Mouse (Mus musculus) forebrain, embryonic 15.5 days (tissue): ENCODE results near the gene Nxpe4. TPM values are rescaled to one million over a fixed set of nuclear protein-coding genes. Genes with fewer than 3 reads are reported as not detected.
"Not testable (repeated sequence)": the region's sequence is repeated elsewhere in the genome, so short reads cannot be mapped to it uniquely, and the experiment has no call there.

Source experiments
- ATAC-seq: fragments of 200-750 bp; cut with Nextera tagmentation; replicated peaks from 2 replicates; pipeline ENCODE4 v1.8.0; 2017; ENCODE audit warnings: mild to moderate bottlenecking, moderate TSS enrichment, moderate library complexity
- H3K27ac ChIP-seq: fragments of 300-500 bp; sonication (generic); replicated peaks from 2 replicates; pipeline ENCODE4 v1.5.1; 2015; ENCODE audit warnings: mild to moderate bottlenecking, inconsistent platforms
- H3K27me3 ChIP-seq: fragments of 300-500 bp; sonication (generic); 2 replicates; pipeline ENCODE4 v1.6.1; 2015; ENCODE audit warnings: inconsistent platforms
- H3K36me3 ChIP-seq: fragments of 300-500 bp; sonication (generic); 2 replicates; pipeline ENCODE4 v1.6.1; 2015; ENCODE audit warnings: mild to moderate bottlenecking, inconsistent platforms
- H3K4me1 ChIP-seq: fragments of 300-500 bp; sonication (generic); 2 replicates; pipeline ENCODE4 v1.6.1; 2015; ENCODE audit warnings: inconsistent platforms
- H3K4me2 ChIP-seq: fragments of 300-500 bp; sonication (generic); replicated peaks from 2 replicates; pipeline ENCODE4 v1.6.1; 2015; ENCODE audit warnings: mild to moderate bottlenecking, inconsistent platforms
- H3K4me3 ChIP-seq: fragments of 300-500 bp; sonication (generic); 2 replicates; pipeline ENCODE4 v1.5.1; 2015; ENCODE audit warnings: mild to moderate bottlenecking, inconsistent platforms
- H3K9ac ChIP-seq: fragments of 300-500 bp; sonication (generic); replicated peaks from 2 replicates; pipeline ENCODE4 v1.6.1; 2015; ENCODE audit warnings: mild to moderate bottlenecking, inconsistent platforms
- H3K9me3 ChIP-seq: fragments of 300-500 bp; sonication (generic); 2 replicates; pipeline ENCODE4 v1.6.1; 2016; ENCODE audit warnings: inconsistent platforms
- WGBS: fragments of 180-500 bp; shearing (Covaris S2); methylation state at CpG from one replicate; pipeline ENCODE4 v1.1.7; 2015; ENCODE audit warnings: mixed read lengths; 5-methylcytosine and 5-hydroxymethylcytosine counted together
- polyA plus RNA-seq: library from polyadenylated mRNA; unstranded; fragments of >200 nt; fragmentation: Nextera tagmentation; extraction: Ambion mirVana; gene quantifications from 2 replicates; pipeline ENCODE4 v1.2.1, GENCODE M21; 2015

The Nxpe4 gene
- polyA plus RNA-seq, 1 experiment from 2014 or later = 7.1 TPM

DNA sequence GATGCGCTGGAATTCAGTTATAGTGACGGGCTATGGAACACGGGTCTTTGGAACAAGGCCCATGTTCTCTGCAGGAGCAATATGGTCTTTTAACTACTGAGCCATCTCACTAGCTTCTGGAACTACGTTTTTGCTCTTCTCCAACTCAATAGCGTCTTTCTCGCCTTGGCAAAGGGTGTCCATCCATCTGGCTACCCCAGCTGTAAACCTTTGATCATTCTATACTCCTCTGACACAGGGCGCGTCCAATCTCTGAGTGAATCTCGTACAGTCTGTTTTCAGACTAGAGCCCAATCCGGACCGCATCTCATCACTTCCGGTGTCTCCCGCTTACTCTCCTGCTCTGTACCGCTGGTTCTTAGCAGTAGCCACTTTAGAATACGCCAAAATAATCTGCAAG is 115.0 kb downstream of the Nxpe4 start:
- Histone ChIP-seq H3K4me2 (no peak overlapping the region), H3K4me1 (no peaks in the 10 kb centered on the region), H3K27me3 (no peaks in the 10 kb centered on the region), H3K4me3 (no peak overlapping the region), H3K27ac (no peak overlapping the region), H3K9me3 (no peaks in the 10 kb centered on the region), H3K36me3 (no peaks in the 10 kb centered on the region), H3K9ac (no peak overlapping the region)
- 87% methylated on average over 15 of the region's 15 CpGs for WGBS
- ATAC-seq = no peak

DNA sequence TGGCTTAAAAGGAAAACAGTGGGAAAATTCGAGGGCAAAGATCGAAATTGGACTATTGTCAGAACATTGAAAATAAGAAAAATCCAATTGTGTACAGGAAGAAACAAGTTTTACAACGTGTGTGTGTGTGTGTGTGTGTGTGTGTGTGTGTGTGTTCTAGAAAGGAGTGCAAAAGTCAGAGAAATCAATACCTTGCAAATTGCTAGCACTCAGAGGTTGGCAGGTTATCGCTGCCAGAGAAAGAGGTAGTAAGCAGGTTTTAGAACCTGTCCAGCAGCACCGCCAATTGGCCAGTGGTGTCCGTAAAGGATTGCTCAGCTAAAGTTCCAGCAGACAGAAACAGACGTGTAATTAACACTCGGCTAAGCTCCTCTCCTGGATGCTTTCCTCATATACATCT is 122.4 kb downstream of the Nxpe4 start:
- Histone ChIP-seq H3K4me2 (no peak overlapping the region), H3K9me3 (no peaks in the 10 kb centered on the region), H3K4me1 (no peaks in the 10 kb centered on the region), H3K4me3 (no peak overlapping the region), H3K27me3 (no peaks in the 10 kb centered on the region), H3K36me3 (no peaks in the 10 kb centered on the region), H3K27ac (no peak overlapping the region), H3K9ac (no peak overlapping the region)
- no peak for ATAC-seq
- 83% methylated on average over 8 of the region's 8 CpGs for WGBS

DNA sequence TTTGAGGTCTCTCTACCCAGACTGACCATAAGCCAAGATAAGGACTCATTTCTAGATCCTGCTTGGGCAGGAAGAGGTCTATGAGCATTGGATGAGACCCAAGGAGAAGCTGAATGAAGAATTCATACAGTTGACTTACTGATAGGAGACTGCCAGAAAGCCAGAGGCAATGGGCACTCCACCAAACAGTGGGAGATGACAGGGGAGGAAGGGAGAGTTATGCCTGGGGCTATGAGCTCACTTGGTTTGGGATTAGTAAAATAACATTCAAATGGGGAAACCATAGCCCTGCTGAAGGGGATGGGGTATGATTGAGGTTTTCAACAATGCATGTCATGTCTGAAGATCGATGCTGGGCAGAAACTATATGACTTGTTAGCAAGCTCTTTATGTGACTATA is 128.5 kb downstream of the Nxpe4 start:
- H3K4me2 ChIP-seq = no peak overlapping the region
- no peaks in the 10 kb centered on the region for H3K9me3 ChIP-seq
- WGBS = 90% methylated on average over 1 of the region's 1 CpGs
- ATAC-seq = no peak
- no peaks in the 10 kb centered on the region for H3K4me1 ChIP-seq
- H3K9ac ChIP-seq = no peak overlapping the region
- H3K27ac ChIP-seq = no peak overlapping the region
- H3K27me3 ChIP-seq = no peaks in the 10 kb centered on the region
- H3K4me3 ChIP-seq = no peak overlapping the region
- H3K36me3 ChIP-seq = no peaks in the 10 kb centered on the region

DNA sequence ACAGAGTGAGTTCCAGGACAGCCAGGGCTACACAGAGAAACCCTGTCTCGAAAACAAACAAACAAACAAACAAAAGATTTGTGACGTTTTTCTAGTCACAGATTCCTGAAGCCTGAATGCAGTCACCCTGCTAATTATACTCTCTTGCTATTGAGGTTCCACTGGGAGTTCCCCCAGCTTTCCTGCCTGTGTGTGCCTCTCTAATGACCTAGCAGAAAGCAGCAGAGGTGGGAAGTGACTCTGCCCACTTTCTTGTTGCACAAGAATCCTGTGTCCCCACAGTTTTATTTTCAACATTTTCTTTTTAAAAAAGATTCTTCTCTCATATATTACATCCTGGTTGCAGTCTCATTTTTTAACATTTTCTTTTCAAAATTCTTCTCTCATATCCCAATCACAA is 132.9 kb downstream of the Nxpe4 start:
- no peaks in the 10 kb centered on the region for H3K9me3 ChIP-seq
- H3K4me2 ChIP-seq = no peak overlapping the region
- no peaks in the 10 kb centered on the region for H3K4me1 ChIP-seq
- no peak overlapping the region for H3K27ac ChIP-seq
- no peak overlapping the region for H3K9ac ChIP-seq
- no peak for ATAC-seq
- 66% methylated on average over 2 of the region's 2 CpGs for WGBS
- H3K36me3 ChIP-seq = no peaks in the 10 kb centered on the region
- H3K27me3 ChIP-seq = no peaks in the 10 kb centered on the region
- H3K4me3 ChIP-seq = no peak overlapping the region

DNA sequence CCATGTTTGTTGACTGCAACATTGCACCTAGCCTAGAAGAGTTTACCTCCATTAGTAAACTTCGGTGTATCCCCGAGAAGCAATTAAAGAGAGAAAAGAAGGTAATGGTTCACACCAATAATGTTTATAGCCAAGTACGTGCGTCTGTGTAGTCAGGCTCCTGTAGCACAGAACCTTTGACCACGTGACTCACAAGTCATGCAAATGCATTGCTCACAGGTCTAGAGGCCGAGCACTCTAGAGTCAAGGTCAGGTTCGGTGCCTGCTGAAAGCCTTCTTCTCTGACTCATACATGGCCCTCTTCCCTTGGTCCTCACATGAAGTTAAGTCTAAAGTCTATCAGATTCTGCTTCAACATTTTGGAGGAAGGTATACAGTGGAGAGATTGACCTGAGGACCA is 137.2 kb downstream of the Nxpe4 start:
- 94% methylated on average over 7 of the region's 7 CpGs for WGBS

DNA sequence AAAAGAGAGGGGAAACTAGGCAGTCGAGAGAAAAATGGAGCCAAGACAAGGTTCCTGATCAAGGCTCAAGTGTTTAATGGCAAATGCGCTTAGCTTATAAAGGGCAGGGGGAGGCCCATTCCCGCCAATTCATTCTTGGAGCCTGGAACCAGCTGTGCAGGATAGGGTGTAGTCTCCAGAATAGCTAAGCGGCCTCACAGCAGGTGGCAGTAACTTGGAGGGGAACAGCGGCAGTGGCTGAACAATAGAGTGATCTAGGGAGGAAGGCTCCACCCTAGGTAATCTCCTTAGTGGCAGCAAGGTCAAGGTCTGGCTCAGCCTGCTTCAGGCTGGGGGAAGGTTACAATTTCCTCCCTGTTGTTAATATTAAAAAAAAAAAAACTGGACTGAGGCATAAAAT is 141.7 kb downstream of the Nxpe4 start:
- not testable (repeated sequence) for H3K4me1 ChIP-seq, ATAC-seq, H3K4me3 ChIP-seq, H3K36me3 ChIP-seq, H3K27ac ChIP-seq, H3K9ac ChIP-seq, H3K9me3 ChIP-seq, H3K4me2 ChIP-seq, H3K27me3 ChIP-seq
- 25% methylated on average over 5 of the region's 5 CpGs for WGBS

More for the DNA sequence above, 137.2 kb downstream of the Nxpe4 start:
- Histone ChIP-seq H3K4me3 (no peak overlapping the region), H3K27ac (no peak overlapping the region), H3K9me3 (no peaks in the 10 kb centered on the region), H3K4me1 (no peaks in the 10 kb centered on the region), H3K9ac (no peak overlapping the region), H3K36me3 (no peaks in the 10 kb centered on the region), H3K4me2 (no peak overlapping the region), H3K27me3 (no peaks in the 10 kb centered on the region)
- ATAC-seq = no peak

DNA sequence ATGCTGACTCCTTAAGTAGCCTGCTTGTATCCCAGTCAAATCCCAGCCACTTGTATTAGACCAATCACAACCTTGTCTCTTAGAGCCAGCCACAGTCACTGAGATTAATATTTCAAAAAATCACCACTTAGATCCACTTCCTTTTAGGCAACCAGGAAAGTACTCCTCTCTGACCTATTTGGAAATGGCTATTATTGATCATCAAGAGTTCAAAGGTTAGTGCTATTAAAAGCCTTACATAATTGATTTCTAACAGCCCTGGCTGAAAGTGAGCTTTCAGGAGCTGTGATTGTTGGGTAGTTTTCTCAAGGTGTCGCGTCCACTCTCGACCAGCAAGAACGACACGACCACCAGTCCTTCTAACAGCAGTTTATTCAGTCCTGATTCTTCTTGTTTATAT is 149.4 kb downstream of the Nxpe4 start:
- ATAC-seq = no peak
- H3K27me3 ChIP-seq = no peaks in the 10 kb centered on the region

DNA sequence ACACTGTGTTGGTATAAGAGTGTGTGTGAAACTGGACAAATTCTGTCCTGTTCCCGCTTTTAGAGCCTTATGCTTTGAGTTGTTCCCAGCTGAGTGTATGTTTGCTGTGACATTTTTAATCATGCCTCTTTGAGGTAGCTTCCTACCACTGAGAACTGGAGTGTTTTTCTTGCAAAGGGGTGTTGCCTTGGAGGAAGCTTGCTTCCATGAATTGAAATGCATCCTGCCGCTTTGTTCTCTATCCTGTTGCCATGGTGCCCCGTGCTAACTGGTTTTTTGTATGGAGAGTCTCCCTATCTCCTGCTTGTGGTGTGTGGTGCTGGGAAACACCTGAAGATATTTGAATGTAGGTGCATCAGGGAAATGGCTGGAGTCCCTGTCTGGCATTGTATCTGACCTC is 152.4 kb downstream of the Nxpe4 start:
- H3K27me3 ChIP-seq = no peaks in the 10 kb centered on the region
- H3K4me1 ChIP-seq = no peaks in the 10 kb centered on the region
- ATAC-seq = no peak
- no peak overlapping the region for H3K9ac ChIP-seq
- H3K4me3 ChIP-seq = no peak overlapping the region
- WGBS = 10% methylated on average over 3 of the region's 3 CpGs
- H3K4me2 ChIP-seq = no peak overlapping the region
- H3K27ac ChIP-seq = no peak overlapping the region
- no peaks in the 10 kb centered on the region for H3K9me3 ChIP-seq
- H3K36me3 ChIP-seq = no peaks in the 10 kb centered on the region

More for the DNA sequence above, 149.4 kb downstream of the Nxpe4 start:
- Histone ChIP-seq H3K9ac (no peak overlapping the region), H3K27ac (no peak overlapping the region), H3K36me3 (no peaks in the 10 kb centered on the region), H3K4me3 (no peak overlapping the region), H3K4me1 (no peaks in the 10 kb centered on the region), H3K9me3 (no peaks in the 10 kb centered on the region), H3K4me2 (no peak overlapping the region)
- WGBS = 80% methylated on average over 5 of the region's 5 CpGs

DNA sequence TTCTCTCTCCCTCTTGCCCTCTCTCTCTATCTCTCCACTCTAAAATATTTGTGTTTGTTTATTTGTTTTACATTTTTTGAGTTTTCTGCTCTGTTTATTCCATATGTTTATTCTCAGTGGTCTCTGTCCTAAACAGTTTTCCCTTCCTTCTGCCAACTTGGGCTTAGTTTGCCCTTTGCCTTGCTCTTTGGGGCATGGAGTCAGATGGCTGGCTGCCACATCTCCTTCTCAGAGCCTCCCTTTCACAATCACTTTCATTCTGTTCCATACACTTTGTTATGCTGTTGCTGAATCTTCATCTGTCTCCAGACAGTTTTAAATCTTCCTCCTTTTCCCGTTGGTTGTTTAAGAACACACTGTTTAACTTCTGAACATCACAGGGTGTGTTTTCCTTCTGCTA is 154.0 kb downstream of the Nxpe4 start:
- H3K27me3 ChIP-seq = no peaks in the 10 kb centered on the region
- no peak overlapping the region for H3K4me3 ChIP-seq
- H3K9ac ChIP-seq = no peak overlapping the region
- no peaks in the 10 kb centered on the region for H3K4me1 ChIP-seq
- H3K9me3 ChIP-seq = no peaks in the 10 kb centered on the region
- WGBS = 86% methylated on average over 1 of the region's 1 CpGs
- no peak overlapping the region for H3K4me2 ChIP-seq
- H3K36me3 ChIP-seq = no peaks in the 10 kb centered on the region
- no peak overlapping the region for H3K27ac ChIP-seq
- no peak for ATAC-seq

DNA sequence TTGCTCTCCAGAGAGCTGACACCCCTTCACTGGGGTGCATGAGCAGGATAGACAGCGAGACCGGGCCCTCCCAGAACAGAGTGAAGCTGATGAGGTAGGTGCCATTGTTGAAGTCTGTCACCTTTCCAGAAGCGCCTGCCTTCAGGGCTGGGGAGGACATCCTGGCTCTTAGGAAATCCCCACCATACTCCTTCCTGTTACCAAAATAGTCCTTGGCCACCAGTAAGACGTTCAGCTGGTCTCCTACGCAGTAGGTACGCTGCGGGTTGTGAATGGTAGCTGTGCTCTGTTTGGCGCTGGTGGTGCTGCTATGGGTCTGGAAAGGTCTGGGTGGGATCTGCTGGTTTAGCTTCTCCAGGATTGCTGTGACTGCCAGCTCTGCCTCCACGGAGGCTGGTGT is 164.5 kb downstream of the Nxpe4 start:
- 93% methylated on average over 9 of the region's 9 CpGs for WGBS
- Histone ChIP-seq H3K4me3 (no peak overlapping the region), H3K4me2 (no peak overlapping the region), H3K27ac (no peak overlapping the region), H3K36me3 (no peaks in the 10 kb centered on the region), H3K9ac (no peak overlapping the region), H3K4me1 (no peaks in the 10 kb centered on the region), H3K9me3 (no peaks in the 10 kb centered on the region), H3K27me3 (no peaks in the 10 kb centered on the region)
- no peak for ATAC-seq

DNA sequence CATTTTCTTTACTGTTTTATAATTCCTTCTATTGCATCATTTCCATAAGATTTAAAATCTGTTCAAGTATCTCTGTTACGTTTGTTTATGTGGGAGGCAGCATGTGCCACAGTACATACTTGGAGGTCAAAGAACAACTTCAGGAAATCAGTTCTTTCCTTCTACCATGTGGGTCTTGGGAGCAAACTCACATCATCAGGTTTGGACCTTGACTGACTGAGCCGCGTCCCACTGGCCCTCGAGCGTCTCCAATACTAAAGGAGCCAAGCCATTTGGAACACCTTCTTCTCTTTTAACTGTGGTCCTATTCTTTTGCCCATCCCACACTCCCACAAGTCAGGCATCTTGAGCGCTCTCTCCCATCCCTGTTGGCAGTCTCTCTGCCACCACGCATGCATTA is 167.8 kb downstream of the Nxpe4 start:
- Histone ChIP-seq H3K4me1 (no peaks in the 10 kb centered on the region), H3K4me3 (no peak overlapping the region), H3K4me2 (no peak overlapping the region), H3K27ac (no peak overlapping the region), H3K9ac (no peak overlapping the region), H3K9me3 (no peaks in the 10 kb centered on the region), H3K36me3 (no peaks in the 10 kb centered on the region), H3K27me3 (no peaks in the 10 kb centered on the region)
- WGBS = 93% methylated on average over 7 of the region's 7 CpGs
- ATAC-seq = no peak

DNA sequence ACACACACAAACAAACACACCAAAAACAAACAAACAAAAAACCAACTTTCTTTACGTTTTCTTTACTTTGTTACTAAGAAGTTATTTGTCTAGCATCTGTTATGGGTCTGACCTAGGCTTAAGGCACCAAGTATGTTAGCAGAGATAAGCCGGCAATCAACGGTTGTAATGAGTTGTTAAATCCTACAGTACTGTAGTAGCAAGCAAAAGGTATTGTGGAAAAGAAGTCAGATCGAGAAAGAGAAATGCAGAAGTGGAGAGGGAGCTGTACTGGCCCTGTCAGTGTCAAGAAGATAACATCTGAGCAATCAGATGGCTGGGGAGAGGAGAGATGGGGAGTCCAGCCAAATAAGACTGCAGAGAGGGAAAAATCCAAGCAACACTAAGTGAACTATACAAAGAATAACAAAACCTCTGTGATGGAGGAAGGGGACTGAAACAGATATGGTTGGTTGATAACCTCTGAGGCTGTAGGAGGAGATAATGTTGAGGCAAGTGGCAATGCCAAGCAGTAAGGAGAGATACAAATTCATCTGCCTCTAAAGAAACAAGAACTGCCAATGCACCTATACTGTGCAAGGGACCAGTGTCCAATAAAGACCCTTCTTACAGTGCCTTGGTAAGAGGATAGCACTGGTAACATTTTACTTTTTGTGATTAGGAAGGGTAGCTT is 177.1 kb downstream of the Nxpe4 start:
- 86% methylated on average over 4 of the region's 4 CpGs for WGBS
- Histone ChIP-seq H3K9ac (no peak overlapping the region), H3K27me3 (no peaks in the 10 kb centered on the region), H3K4me3 (no peak overlapping the region), H3K9me3 (no peaks in the 10 kb centered on the region), H3K27ac (no peak overlapping the region), H3K4me2 (no peak overlapping the region), H3K4me1 (no peaks in the 10 kb centered on the region), H3K36me3 (no peaks in the 10 kb centered on the region)
- no peak for ATAC-seq

DNA sequence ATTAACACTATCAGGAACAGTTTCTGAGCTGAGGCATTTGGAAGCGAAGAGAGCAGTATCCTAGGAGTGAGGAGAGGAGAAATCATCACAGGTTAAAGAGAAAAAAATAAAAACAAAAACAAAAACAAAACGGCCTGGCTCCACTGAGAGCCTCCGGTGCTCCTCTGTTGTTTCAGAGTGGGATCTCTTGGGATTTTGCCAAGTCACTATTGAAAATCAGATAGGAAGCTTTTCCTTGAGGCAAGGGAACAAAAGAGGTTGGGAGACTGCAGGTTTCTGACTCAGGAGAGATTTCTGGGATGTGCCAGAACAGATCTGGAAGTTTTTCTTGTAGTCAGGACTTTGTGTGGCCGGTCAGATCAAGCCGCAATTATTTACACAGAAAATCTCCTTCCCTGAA is 177.7 kb downstream of the Nxpe4 start:
- H3K4me1 ChIP-seq = no peaks in the 10 kb centered on the region
- no peak overlapping the region for H3K4me3 ChIP-seq
- no peaks in the 10 kb centered on the region for H3K27me3 ChIP-seq
- H3K4me2 ChIP-seq = no peak overlapping the region
- no peak overlapping the region for H3K9ac ChIP-seq
- no peaks in the 10 kb centered on the region for H3K9me3 ChIP-seq
- no peak overlapping the region for H3K27ac ChIP-seq
- ATAC-seq = no peak
- H3K36me3 ChIP-seq = no peaks in the 10 kb centered on the region
- whole genome bisulfite sequencing = 42% methylated on average over 5 of the region's 5 CpGs
